Mouse (Mus musculus) hindbrain, embryonic 16.5 days (tissue): ENCODE data around the gene Tmub1. TPM values are rescaled to one million over a fixed set of nuclear protein-coding genes. Genes with fewer than 3 reads are reported as not detected.
"Not testable (repeated sequence)": the region's sequence is repeated elsewhere in the genome, so short reads cannot be mapped to it uniquely, and the experiment has no call there.

Experiments
- ATAC-seq: fragments of 200-750 bp; cut with Nextera tagmentation; 2 replicates; pipeline ENCODE4 v1.8.0; 2017; ENCODE audit warnings: moderate TSS enrichment, moderate library complexity
- H3K27ac ChIP-seq: fragments of 300-500 bp; sonication (generic); 2 replicates; pipeline ENCODE4 v1.5.1; 2014; ENCODE audit warnings: low read depth, mild to moderate bottlenecking, control low read depth, low read length, moderate library complexity
- H3K27me3 ChIP-seq: fragments of 300-500 bp; sonication (generic); replicated peaks from 2 replicates; pipeline ENCODE4 v1.6.1; 2014; ENCODE audit warnings: low read length; ENCODE audit not compliant: control insufficient read depth, insufficient read depth
- H3K36me3 ChIP-seq: fragments of 300-500 bp; sonication (generic); 2 replicates; pipeline ENCODE4 v1.6.1; 2014; ENCODE audit warnings: mild to moderate bottlenecking, low read length, moderate library complexity, mixed read lengths; ENCODE audit not compliant: control insufficient read depth, insufficient read depth
- H3K4me1 ChIP-seq: fragments of 300-500 bp; sonication (generic); 2 replicates; pipeline ENCODE4 v1.6.1; 2014; ENCODE audit warnings: low read depth, low read length; ENCODE audit not compliant: control insufficient read depth, insufficient read depth
- H3K4me2 ChIP-seq: fragments of 300-500 bp; sonication (generic); 2 replicates; pipeline ENCODE4 v1.6.1; 2014; ENCODE audit warnings: mild to moderate bottlenecking, low read length, control low read depth, moderate library complexity
- H3K4me3 ChIP-seq: fragments of 300-500 bp; sonication (generic); 2 replicates; pipeline ENCODE4 v1.5.1; 2014; ENCODE audit warnings: mild to moderate bottlenecking, low read length, control low read depth, moderate library complexity
- H3K9ac ChIP-seq: fragments of 300-500 bp; sonication (generic); 2 replicates; pipeline ENCODE4 v1.6.1; 2014; ENCODE audit warnings: low read depth, mild to moderate bottlenecking, control low read depth, low read length, moderate library complexity
- H3K9me3 ChIP-seq: fragments of 300-500 bp; sonication (generic); 2 replicates; pipeline ENCODE4 v1.6.1; 2014; ENCODE audit warnings: mild to moderate bottlenecking, low read length, moderate library complexity; ENCODE audit not compliant: control insufficient read depth
- WGBS: fragments of 180-500 bp; shearing (Covaris S2); extraction: QIAGEN DNeasy Blood & Tissue Kit; methylation state at CpG from one replicate; pipeline ENCODE4 v1.1.7; 2014; 5-methylcytosine and 5-hydroxymethylcytosine counted together
- polyA plus RNA-seq: library from polyadenylated mRNA; unstranded; fragments of >200 nt; fragmentation: Nextera tagmentation; extraction: Ambion mirVana; gene quantifications from 2 replicates; pipeline ENCODE4 v1.2.1, GENCODE M21; 2015

The Tmub1 gene
- polyA plus RNA-seq, 1 experiment from 2014 or later = 61.7 TPM

DNA sequence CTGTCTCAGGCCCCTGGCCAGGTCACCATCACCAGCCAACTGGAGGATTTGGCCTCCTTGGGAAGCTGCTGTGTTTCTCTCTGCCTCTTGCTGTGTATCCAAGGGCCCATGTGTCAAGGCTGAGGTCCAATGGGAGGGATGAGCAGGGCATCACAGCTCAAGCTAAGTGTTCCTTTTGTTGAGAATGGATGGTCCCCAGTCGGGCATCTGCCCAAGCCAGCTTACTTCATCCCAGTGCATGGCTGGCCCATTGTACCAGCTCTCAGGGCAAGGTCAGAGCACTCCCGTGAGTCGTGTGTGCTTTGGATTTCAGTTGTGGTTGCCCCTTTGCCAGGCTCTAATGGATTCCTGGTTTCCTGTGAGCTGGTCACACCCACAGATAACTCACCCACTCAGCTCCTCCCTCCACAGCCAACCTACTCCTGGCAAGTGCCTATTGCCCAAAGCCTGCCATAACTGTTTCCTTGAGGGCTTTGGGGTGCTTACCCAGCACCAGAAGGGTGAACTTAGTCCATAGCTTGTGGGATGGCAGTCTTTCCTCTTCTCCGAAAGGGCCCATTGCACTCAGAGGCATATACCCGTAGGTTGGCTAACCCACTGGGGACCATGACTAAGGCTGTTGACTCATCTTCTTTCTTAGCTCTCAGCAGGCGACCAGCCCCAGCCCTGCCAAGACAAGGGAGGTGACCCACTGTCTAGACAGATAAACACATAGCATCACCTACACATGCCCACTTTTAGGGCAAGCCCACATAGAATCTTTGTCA is 42.9 kb downstream of the Tmub1 start:
- Histone ChIP-seq H3K4me3 (no peak overlapping the region), H3K27ac (no peak overlapping the region), H3K9me3 (no peaks in the 10 kb centered on the region), H3K4me2 (no peak overlapping the region), H3K36me3 (peaks cover 4% of the 10 kb centered on the region), H3K4me1 (no peaks in the 10 kb centered on the region; the same call in 1 of the 2 replicates), H3K27me3 (no peaks in the 10 kb centered on the region), H3K9ac (no peak overlapping the region)
- no peak for ATAC-seq
- 86% methylated on average over 6 of the region's 6 CpGs for WGBS

DNA sequence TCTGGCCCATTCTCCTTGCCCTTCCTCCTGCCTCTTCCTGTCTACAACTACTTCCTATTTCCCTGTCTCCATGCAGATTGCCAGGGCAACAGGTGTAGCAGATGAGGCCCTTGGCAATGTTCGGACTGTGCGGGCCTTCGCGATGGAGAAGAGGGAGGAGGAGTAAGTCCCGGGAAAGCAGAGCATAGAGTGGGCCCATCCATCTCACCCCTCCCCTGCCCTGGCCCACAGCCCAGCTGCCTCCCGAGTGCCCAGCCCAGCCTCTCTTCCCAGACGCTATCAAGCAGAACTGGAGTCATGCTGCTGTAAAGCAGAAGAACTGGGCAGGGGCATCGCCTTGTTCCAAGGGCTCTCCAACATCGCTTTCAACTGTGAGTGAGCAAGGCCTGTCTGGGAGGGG is 45.7 kb downstream of the Tmub1 start:
- Histone ChIP-seq H3K4me2 (no peak overlapping the region), H3K27me3 (no peaks in the 10 kb centered on the region), H3K9me3 (no peaks in the 10 kb centered on the region), H3K9ac (no peak overlapping the region), H3K36me3 (peaks cover 4% of the 10 kb centered on the region), H3K4me1 (no peaks in the 10 kb centered on the region; the same call in 1 of the 2 replicates), H3K4me3 (no peak overlapping the region), H3K27ac (no peak overlapping the region)
- 51% methylated on average over 9 of the region's 9 CpGs for WGBS
- peak; percentile 70 for ATAC-seq

DNA sequence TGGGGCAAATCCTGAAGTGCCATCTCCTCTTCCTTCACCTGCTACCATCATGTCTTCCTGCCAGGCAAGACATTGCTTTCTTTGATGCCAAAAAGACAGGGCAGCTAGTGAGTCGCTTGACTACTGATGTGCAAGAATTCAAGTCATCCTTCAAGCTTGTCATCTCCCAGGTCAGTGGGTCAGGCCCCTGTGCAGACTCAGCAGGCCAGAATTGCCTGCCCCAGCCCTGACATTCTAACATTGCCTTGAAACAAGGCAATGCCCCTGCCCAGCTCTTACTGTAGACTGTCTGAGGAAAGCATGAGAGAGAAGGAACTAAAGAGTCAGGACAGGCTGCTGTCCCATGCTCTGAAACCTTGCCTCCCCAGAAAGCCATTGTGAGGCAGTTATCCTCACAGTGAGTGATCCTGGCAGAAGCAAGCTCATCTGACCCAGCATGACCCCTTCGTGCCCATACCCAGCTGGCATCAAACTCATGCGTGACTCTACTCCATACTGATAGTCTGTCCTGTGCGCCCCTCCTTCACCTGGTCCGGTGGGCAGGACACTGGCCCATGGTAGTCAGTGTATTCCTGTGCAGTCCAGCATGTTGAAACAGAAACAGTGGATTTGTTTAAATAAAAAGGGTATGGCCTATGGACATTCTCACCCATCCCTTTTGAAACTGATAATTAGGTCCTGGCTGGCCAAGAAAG is 46.6 kb downstream of the Tmub1 start:
- WGBS = 88% methylated on average over 5 of the region's 5 CpGs
- H3K36me3 ChIP-seq = peaks cover 4% of the 10 kb centered on the region
- H3K27me3 ChIP-seq = no peaks in the 10 kb centered on the region
- H3K4me3 ChIP-seq = no peak overlapping the region
- H3K9me3 ChIP-seq = no peaks in the 10 kb centered on the region
- no peaks in the 10 kb centered on the region; the same call in 1 of the 2 replicates for H3K4me1 ChIP-seq
- no peak overlapping the region for H3K27ac ChIP-seq
- no peak overlapping the region for H3K9ac ChIP-seq
- ATAC-seq = no peak
- no peak overlapping the region for H3K4me2 ChIP-seq

DNA sequence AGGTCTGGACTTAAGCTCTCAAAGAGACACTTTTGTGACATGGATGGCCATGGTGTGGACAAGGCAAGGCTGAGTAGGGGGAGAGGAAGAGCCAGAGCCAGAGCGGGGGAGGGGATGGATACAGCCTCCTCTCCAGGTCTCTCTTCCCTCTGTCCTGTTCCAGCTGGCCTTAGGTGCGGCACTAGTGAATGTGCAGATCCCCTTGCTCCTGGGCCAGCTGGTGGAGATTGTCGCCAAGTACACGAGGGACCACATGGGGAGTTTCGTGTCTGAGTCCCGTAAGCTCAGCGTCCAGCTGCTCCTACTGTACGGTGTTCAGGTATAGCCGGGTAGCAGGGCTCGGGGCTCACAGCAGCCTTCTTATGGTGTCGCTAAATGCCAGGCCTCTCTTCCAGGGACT is 47.3 kb downstream of the Tmub1 start:
- ATAC-seq = no peak
- Histone ChIP-seq H3K27me3 (no peaks in the 10 kb centered on the region), H3K27ac (no peak overlapping the region), H3K9me3 (no peaks in the 10 kb centered on the region), H3K36me3 (peaks cover 4% of the 10 kb centered on the region), H3K4me1 (no peaks in the 10 kb centered on the region; the same call in 1 of the 2 replicates), H3K9ac (no peak overlapping the region), H3K4me2 (no peak overlapping the region), H3K4me3 (no peak overlapping the region)
- 82% methylated on average over 11 of the region's 11 CpGs for WGBS

DNA sequence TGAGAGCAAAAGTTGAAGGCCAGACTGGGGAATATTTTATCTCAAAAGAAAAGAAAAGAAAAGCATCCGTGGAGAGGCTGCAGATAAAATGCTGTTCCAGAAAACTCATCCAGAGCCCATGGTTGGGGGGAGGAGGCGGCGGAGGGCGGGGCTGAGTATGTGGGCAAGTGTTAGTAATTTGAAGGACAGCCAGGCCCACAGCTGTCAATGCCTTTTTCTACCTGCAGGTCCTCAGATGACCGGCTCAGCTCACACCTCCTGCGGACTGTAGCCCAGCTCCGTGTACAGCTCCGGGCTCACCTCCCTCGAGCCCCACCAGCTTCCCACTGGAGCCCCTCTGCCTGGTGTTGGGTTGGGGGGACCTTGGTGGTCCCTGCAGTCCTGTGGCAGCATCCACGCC is 48.0 kb downstream of the Tmub1 start:
- no peaks in the 10 kb centered on the region for H3K9me3 ChIP-seq
- no peak overlapping the region for H3K9ac ChIP-seq
- H3K4me2 ChIP-seq = no peak overlapping the region
- WGBS = 93% methylated on average over 10 of the region's 10 CpGs
- H3K27me3 ChIP-seq = no peaks in the 10 kb centered on the region
- H3K4me1 ChIP-seq = no peaks in the 10 kb centered on the region; the same call in 1 of the 2 replicates
- H3K4me3 ChIP-seq = no peak overlapping the region
- no peak for ATAC-seq
- H3K36me3 ChIP-seq = peaks cover 4% of the 10 kb centered on the region
- no peak overlapping the region for H3K27ac ChIP-seq

DNA sequence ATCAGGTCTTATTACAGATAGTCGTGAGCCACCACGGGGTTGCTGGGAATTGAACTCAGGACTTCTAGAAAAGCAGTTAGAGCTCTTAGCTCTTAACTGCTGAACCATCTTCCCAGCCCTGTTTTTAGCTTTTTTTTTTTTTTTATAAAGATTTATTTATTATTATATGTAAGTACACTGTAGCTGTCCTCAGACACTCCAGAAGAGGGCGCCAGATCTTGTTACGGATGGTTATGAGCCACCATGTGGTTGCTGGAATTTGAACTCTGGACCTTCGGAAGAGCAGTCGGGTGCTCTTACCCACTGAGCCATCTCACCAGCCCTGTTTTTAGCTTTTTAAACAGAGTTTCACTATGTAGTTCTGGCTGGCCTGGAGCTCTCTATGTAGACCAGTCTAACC is 51.4 kb downstream of the Tmub1 start:
- 90% methylated on average over 6 of the region's 6 CpGs for WGBS
- H3K4me3 ChIP-seq, H3K36me3 ChIP-seq, H3K27me3 ChIP-seq, H3K9ac ChIP-seq, H3K9me3 ChIP-seq, ATAC-seq, H3K4me2 ChIP-seq, H3K27ac ChIP-seq, H3K4me1 ChIP-seq: not testable (repeated sequence)

Other genes starting within 250 kb of the Tmub1 start
- 13.0 and 14.0 TPM in 2 replicates for gene Kcnh2, start 96.2 kb downstream of the Tmub1 start, polyA plus RNA-seq
- 8.6 and 11.0 TPM in 2 replicates for gene Nos3, start 83.0 kb downstream of the Tmub1 start, polyA plus RNA-seq
- 3.6 and 4.6 TPM in 2 replicates for gene Atg9b, start 55.7 kb downstream of the Tmub1 start, polyA plus RNA-seq
- 52.4 and 53.7 TPM in 2 replicates for gene Abcb8, start 54.2 kb downstream of the Tmub1 start, polyA plus RNA-seq
- gene Asic3, start 34.5 kb downstream of the Tmub1 start, polyA plus RNA-seq = 0.85 and 1.0 TPM in 2 replicates
- 139 and 140 TPM in 2 replicates for gene Cdk5, start 24.3 kb downstream of the Tmub1 start, polyA plus RNA-seq
- 29.0 and 29.8 TPM in 2 replicates for gene Slc4a2, start 24.0 kb downstream of the Tmub1 start, polyA plus RNA-seq
- gene Fastk, start 2.6 kb downstream of the Tmub1 start, polyA plus RNA-seq = 106 and 107 TPM in 2 replicates
- 46.4 and 47.7 TPM in 2 replicates for gene Agap3, start 4.3 kb upstream of the Tmub1 start, polyA plus RNA-seq
- gene Gbx1, start 79.3 kb upstream of the Tmub1 start, polyA plus RNA-seq = 2.3 and 3.0 TPM in 2 replicates
- gene Asb10, start 93.1 kb upstream of the Tmub1 start, polyA plus RNA-seq = 0.18 and 0.21 TPM in 2 replicates
- 0.13 and 0.15 TPM in 2 replicates for gene 4931409K22Rik, start 109.0 kb upstream of the Tmub1 start, polyA plus RNA-seq
- gene Abcf2, start 129.6 kb upstream of the Tmub1 start, polyA plus RNA-seq = 80.9 and 84.8 TPM in 2 replicates
- gene Chpf2, start 138.9 kb upstream of the Tmub1 start, polyA plus RNA-seq = 20.6 and 21.9 TPM in 2 replicates
- 128 and 133 TPM in 2 replicates for gene Smarcd3, start 176.6 kb upstream of the Tmub1 start, polyA plus RNA-seq
- 48.8 and 49.5 TPM in 2 replicates for gene Nub1, start 237.7 kb upstream of the Tmub1 start, polyA plus RNA-seq